Mouse (Mus musculus) hindbrain, embryonic 11.5 days (tissue): ENCODE data around the gene Rgs8. TPM values are rescaled to one million over a fixed set of nuclear protein-coding genes. Genes with fewer than 3 reads are reported as not detected.

ENCODE experiments used
- ATAC-seq: fragments of 200-750 bp; cut with Nextera tagmentation; 2 replicates; pipeline ENCODE4 v1.8.0; 2017; ENCODE audit warnings: mild to moderate bottlenecking, moderate TSS enrichment, moderate library complexity; ENCODE audit not compliant: low FRiP score
- DNase-seq: peaks from one replicate; pipeline ENCODE4 v3.0.0-alpha.2; 2015; ENCODE audit warnings: low spot score
- H3K27ac ChIP-seq: fragments of 300-500 bp; sonication (generic); 2 replicates; pipeline ENCODE4 v1.5.1; 2014; ENCODE audit warnings: mild to moderate bottlenecking, low read depth, low read length
- H3K27me3 ChIP-seq: fragments of 300-500 bp; sonication (generic); 2 replicates; pipeline ENCODE4 v1.6.1; 2014; ENCODE audit warnings: mild to moderate bottlenecking, low read length, moderate library complexity, mixed read lengths; ENCODE audit not compliant: control insufficient read depth, insufficient read depth
- H3K36me3 ChIP-seq: fragments of 300-500 bp; sonication (generic); 2 replicates; pipeline ENCODE4 v1.6.1; 2014; ENCODE audit warnings: mild to moderate bottlenecking, low read length, moderate library complexity, mixed read lengths; ENCODE audit not compliant: control insufficient read depth, insufficient read depth
- H3K4me1 ChIP-seq: fragments of 300-500 bp; sonication (generic); replicated peaks from 2 replicates; pipeline ENCODE4 v1.6.1; 2014; ENCODE audit warnings: low read length, mixed read lengths; ENCODE audit not compliant: control insufficient read depth, insufficient read depth
- H3K4me2 ChIP-seq: fragments of 300-500 bp; sonication (generic); replicated peaks from 2 replicates; pipeline ENCODE4 v1.6.1; 2014; ENCODE audit warnings: mild to moderate bottlenecking, low read depth, low read length
- H3K4me3 ChIP-seq: fragments of 300-500 bp; sonication (generic); 2 replicates; pipeline ENCODE4 v1.5.1; 2014; ENCODE audit warnings: low read depth, low read length
- H3K9ac ChIP-seq: fragments of 300-500 bp; sonication (generic); 2 replicates; pipeline ENCODE4 v1.6.1; 2014; ENCODE audit warnings: low read depth, low read length
- H3K9me3 ChIP-seq: fragments of 300-500 bp; sonication (generic); 2 replicates; pipeline ENCODE4 v1.6.1; 2016; ENCODE audit warnings: low read length; ENCODE audit not compliant: control insufficient read depth
- WGBS: fragments of 180-500 bp; shearing (Covaris S2); extraction: QIAGEN DNeasy Blood & Tissue Kit; methylation state at CpG from one replicate; pipeline ENCODE4 v1.1.7; 2014; 5-methylcytosine and 5-hydroxymethylcytosine counted together
- polyA plus RNA-seq: library from polyadenylated mRNA; unstranded; fragments of >200 nt; fragmentation: Nextera tagmentation; extraction: Ambion mirVana; gene quantifications from 2 replicates; pipeline ENCODE4 v1.2.1, GENCODE M21; 2014

Gene Rgs8
- polyA plus RNA-seq, 1 experiment from 2014 or later = 5.8 TPM

DNA sequence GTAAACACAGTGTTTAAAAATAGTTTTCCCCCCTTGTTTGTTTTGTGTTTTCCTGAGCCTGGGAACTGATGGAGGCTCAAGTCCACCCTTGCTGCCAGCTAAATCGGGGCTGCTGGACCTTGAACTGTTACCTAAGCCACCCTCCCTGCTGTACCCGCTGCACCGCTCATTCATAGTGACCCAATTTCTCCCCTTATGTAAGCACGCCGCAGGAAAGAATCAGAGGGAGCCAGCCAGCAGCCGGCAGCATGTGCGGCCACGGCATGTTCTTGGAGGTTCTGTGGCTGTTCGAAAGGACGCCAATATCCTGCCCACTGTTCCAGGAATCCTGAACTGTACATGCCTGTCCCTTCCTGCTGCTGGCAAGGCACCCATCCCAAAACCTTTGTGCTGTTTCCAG, 26.3 kb downstream of the Rgs8 start:
- WGBS = 69% methylated on average over 10 of the region's 10 CpGs
- H3K9ac ChIP-seq = no peak overlapping the region
- H3K9me3 ChIP-seq = no peaks in the 10 kb centered on the region
- H3K36me3 ChIP-seq = no peaks in the 10 kb centered on the region
- H3K27ac ChIP-seq = no peak overlapping the region
- no peak for DNase-seq
- no peak overlapping the region for H3K4me2 ChIP-seq
- H3K4me1 ChIP-seq = no peaks in the 10 kb centered on the region; the same call in 1 of the 2 replicates
- no peaks in the 10 kb centered on the region; the same call in 1 of the 2 replicates for H3K27me3 ChIP-seq
- no peak for ATAC-seq
- H3K4me3 ChIP-seq = no peak overlapping the region

DNA sequence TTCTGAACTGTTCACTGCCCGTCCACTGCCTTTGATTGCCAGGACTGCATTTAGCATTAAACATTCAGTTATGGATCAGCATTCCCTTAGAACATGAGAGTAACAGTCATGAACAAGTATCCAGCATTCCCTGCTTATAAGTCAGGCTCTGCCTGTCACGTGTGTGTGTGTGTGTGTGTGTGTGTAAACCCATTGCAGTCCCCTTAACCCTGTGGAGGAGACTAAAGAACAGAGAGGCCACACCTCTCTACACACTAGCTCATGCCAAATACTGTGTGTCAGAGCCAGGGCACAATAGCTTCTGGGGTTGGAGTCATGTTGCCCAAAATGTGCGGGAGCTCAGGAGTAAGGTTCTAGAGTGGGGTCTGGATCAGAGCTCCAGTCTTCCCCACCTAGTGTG, 26.8 kb downstream of the Rgs8 start:
- H3K36me3 ChIP-seq = no peaks in the 10 kb centered on the region
- no peak overlapping the region for H3K9ac ChIP-seq
- ATAC-seq (no peak), DNase-seq (no peak)
- H3K27ac ChIP-seq = no peak overlapping the region
- no peak overlapping the region for H3K4me3 ChIP-seq
- no peaks in the 10 kb centered on the region for H3K9me3 ChIP-seq
- 59% methylated on average over 3 of the region's 3 CpGs for WGBS
- H3K27me3 ChIP-seq = no peaks in the 10 kb centered on the region; the same call in 1 of the 2 replicates
- H3K4me1 ChIP-seq = no peaks in the 10 kb centered on the region; the same call in 1 of the 2 replicates
- no peak overlapping the region for H3K4me2 ChIP-seq

DNA sequence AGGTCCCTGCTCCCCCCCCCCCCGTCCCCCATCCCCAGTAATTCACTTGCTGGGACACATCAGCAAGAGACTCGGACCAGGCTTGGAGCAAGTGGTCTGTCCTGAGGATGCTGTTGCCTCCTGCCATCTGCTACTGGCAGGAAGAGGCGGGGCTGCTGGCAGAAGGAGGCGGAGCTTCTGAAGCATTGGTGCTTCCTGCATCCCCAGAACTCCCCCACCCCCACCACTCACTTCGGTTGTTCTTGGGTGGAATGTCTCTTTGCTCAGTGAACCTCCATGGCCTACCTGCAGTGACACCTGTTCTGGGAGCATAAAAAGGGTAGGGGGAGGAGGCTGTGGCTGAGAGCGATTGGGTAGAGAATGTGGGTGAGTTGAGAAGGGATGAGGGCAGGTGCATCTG, 27.5 kb downstream of the Rgs8 start:
- H3K9me3 ChIP-seq = no peaks in the 10 kb centered on the region
- DNase-seq = no peak
- WGBS = 58% methylated on average over 6 of the region's 6 CpGs
- no peaks in the 10 kb centered on the region for H3K36me3 ChIP-seq
- H3K4me2 ChIP-seq = no peak overlapping the region
- ATAC-seq = peak; percentile 17; the same call in 1 of the 2 replicates
- H3K9ac ChIP-seq = no peak overlapping the region
- H3K27ac ChIP-seq = no peak overlapping the region
- no peak overlapping the region for H3K4me3 ChIP-seq
- H3K27me3 ChIP-seq = no peaks in the 10 kb centered on the region
- H3K4me1 ChIP-seq = no peaks in the 10 kb centered on the region; the same call in 1 of the 2 replicates

DNA sequence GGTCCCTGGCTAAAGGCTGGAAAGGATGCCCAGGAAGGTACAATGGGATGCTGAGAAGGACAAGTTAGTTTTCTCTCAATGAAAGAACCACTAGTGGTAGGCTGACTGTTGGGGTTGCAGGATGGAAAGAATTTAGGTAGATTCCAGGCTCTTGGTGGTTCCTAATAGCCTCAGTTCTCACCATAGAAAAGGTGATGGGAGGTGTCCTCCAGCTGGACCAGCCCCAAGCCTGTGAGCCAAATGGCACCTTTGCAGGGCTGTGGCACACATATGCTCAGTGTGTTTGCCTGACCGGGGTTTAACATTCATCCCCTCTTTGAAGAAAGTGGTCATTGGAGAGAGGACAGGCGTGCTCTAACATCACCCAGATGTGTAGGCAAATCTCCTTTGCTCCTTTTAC, 28.2 kb downstream of the Rgs8 start:
- Histone ChIP-seq H3K27me3 (no peaks in the 10 kb centered on the region), H3K4me3 (no peak overlapping the region), H3K36me3 (no peaks in the 10 kb centered on the region), H3K4me2 (no peak overlapping the region), H3K4me1 (no peaks in the 10 kb centered on the region; the same call in 1 of the 2 replicates), H3K27ac (no peak overlapping the region), H3K9ac (no peak overlapping the region), H3K9me3 (no peaks in the 10 kb centered on the region)
- ATAC-seq (no peak), DNase-seq (no peak)
- 94% methylated on average over 2 of the region's 2 CpGs for WGBS

DNA sequence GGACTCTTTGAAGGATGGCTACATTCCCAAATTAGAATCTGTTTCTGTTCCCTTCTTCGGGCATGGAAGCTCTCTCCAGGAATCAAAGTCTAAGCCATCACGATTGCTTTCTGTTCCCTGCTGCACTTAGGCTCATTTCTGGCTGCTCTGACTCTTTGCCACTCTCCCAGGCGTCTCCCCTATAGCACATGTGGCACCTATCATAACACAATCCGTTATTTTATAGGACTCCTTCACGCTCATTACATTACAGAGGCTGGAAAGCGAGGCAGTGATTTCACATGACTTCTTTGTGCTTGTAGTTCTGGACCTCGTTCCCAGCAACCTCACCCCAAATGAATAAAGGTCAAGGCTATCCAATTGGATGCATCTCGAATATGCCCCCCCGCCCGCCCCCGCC, 30.4 kb downstream of the Rgs8 start:
- no peaks in the 10 kb centered on the region for H3K36me3 ChIP-seq
- DNase-seq (no peak), ATAC-seq (no peak)
- H3K27me3 ChIP-seq = no peaks in the 10 kb centered on the region
- H3K4me2 ChIP-seq = no peak overlapping the region
- no peak overlapping the region for H3K27ac ChIP-seq
- no peak overlapping the region for H3K9ac ChIP-seq
- no peaks in the 10 kb centered on the region; the same call in 1 of the 2 replicates for H3K4me1 ChIP-seq
- H3K4me3 ChIP-seq = no peak overlapping the region
- no peaks in the 10 kb centered on the region for H3K9me3 ChIP-seq
- 60% methylated on average over 11 of the region's 11 CpGs for WGBS

DNA sequence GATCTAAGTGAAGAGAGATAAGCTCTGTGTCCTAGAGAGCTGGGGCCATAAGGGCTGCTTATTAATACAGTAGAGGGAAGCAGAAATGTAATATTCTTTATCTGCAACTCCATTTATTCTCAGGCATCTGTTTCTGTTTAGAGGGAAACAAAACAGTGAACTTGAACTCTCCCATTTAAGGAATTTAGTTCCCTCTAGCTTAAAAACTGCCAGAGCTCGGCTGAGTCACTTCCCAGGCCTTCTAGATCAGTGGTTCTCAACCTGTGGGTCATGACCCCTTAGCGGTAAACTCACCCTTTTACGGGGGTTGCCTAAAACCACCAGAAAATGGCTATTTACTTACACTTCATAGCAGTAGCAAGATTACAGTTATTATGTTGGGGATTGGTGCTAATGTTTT, 32.8 kb downstream of the Rgs8 start:
- no peaks in the 10 kb centered on the region for H3K27me3 ChIP-seq
- H3K9me3 ChIP-seq = no peaks in the 10 kb centered on the region
- no peak overlapping the region for H3K4me2 ChIP-seq
- DNase-seq = no peak
- H3K4me3 ChIP-seq = no peak overlapping the region
- H3K27ac ChIP-seq = no peak overlapping the region
- no peak overlapping the region for H3K9ac ChIP-seq
- no peaks in the 10 kb centered on the region for H3K36me3 ChIP-seq
- no peaks in the 10 kb centered on the region; the same call in 1 of the 2 replicates for H3K4me1 ChIP-seq
- WGBS = 74% methylated on average over 3 of the region's 3 CpGs
- ATAC-seq = no peak

DNA sequence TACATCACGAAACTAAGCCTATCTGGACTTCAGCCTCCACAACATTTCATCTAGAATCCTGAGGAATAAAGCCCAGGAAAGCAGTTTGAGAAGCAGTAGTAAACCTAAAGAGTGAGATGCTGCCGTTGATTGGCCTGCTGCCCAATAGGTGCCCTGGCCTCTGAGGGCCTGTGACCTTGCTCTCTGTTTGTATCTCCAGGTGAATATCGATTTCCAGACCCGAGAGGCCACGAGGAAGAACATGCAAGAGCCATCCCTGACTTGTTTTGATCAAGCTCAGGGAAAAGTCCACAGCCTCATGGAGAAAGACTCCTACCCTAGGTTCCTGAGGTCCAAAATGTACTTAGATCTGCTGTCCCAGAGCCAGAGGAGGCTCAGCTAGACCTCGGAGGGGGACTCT, 39.7 kb downstream of the Rgs8 start:
- H3K4me3 ChIP-seq = no peak overlapping the region
- no peaks in the 10 kb centered on the region for H3K27me3 ChIP-seq
- H3K4me1 ChIP-seq = no peaks in the 10 kb centered on the region
- ATAC-seq = no peak
- H3K9ac ChIP-seq = no peak overlapping the region
- H3K9me3 ChIP-seq = no peaks in the 10 kb centered on the region
- H3K27ac ChIP-seq = no peak overlapping the region
- no peak overlapping the region for H3K4me2 ChIP-seq
- DNase-seq = no peak
- H3K36me3 ChIP-seq = no peaks in the 10 kb centered on the region
- 87% methylated on average over 6 of the region's 6 CpGs for WGBS

DNA sequence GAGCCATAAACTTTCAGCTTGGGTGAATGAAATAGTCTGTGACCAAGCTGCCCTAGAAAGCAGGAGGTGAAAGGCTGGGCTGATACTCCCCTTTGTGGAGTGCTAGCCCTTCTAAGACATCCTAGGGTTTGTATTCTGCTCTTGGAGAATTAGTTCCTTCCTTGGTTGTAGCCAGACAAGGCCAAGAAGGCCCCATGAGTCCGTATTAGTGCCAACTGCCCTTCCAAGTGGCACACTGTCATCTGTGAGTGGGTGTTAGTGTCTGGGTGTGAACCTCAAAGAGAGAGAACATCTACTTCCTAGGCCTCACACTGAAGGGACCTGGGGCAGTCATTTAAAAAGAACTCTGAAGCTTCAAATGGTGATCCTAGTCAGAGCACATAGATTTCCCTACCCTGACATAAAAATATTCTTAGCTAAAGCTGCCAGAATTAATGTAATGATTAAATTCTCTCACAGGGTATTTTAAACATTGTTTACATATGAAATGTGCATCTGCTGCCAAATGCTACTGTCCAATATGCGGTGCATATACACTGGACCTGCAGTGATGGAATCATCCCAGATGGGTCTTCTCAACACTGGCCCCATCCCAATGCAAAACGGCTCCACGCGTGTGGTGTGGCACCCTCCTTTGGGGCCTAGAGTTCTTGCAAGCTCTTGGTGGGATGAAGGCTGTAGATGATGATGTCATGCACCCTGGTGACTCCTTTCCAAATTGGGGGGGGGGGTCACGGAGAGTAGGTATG, 41.7 kb downstream of the Rgs8 start:
- no peak for ATAC-seq
- no peaks in the 10 kb centered on the region for H3K9me3 ChIP-seq
- 92% methylated on average over 6 of the region's 6 CpGs for WGBS
- H3K36me3 ChIP-seq = no peaks in the 10 kb centered on the region
- no peak overlapping the region for H3K27ac ChIP-seq
- no peak for DNase-seq
- no peaks in the 10 kb centered on the region for H3K4me1 ChIP-seq
- H3K9ac ChIP-seq = no peak overlapping the region
- H3K4me3 ChIP-seq = no peak overlapping the region
- H3K27me3 ChIP-seq = no peaks in the 10 kb centered on the region
- H3K4me2 ChIP-seq = no peak overlapping the region

DNA sequence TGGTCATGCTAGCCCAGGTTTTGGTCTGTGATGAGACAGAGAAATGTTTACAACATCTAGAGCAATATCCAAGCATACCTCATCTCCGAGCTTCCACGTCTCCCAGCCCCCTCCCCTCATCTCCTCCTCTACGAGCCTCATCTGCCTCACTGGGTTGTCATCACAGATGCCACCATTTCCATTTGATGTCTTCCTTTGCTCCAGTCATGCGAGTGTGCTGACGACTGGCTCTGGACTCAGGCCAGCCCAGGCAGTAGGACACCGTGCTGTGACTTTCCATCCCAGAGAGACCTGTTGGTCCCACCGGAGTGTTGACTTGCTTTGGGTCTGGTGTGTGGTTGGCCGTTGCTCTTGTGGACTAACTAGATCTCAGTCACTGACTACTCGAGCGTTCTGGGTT, 42.6 kb downstream of the Rgs8 start:
- Histone ChIP-seq H3K27ac (no peak overlapping the region), H3K9ac (no peak overlapping the region), H3K36me3 (no peaks in the 10 kb centered on the region), H3K4me2 (no peak overlapping the region), H3K4me1 (no peaks in the 10 kb centered on the region), H3K9me3 (no peaks in the 10 kb centered on the region), H3K4me3 (no peak overlapping the region), H3K27me3 (no peaks in the 10 kb centered on the region)
- no peak for ATAC-seq
- WGBS = 91% methylated on average over 10 of the region's 10 CpGs
- no peak for DNase-seq
